Mouse (Mus musculus) neural tube, embryonic 10.5 days (tissue): ENCODE measurements around the gene Ddn.

ENCODE experiments used
- DNase-seq: peaks from one replicate; pipeline ENCODE4 v3.0.0-alpha.2; 2017; ENCODE audit warnings: low spot score; ENCODE audit errors: extremely low spot score

Gene Ddn

GRCm38 (mm10) chr15:98797835-98798492, 11.3 kb downstream of the Ddn start:
- DNase-seq = peak; percentile 84

GRCm38 (mm10) chr15:98796803-98797595, 12.3 kb downstream of the Ddn start:
- peak; percentile 35 for DNase-seq

- no peak for DNase-seq
These were observed 16.1 kb downstream of the Ddn start for GRCm38 (mm10) chr15:98793141-98793698.

- DNase-seq = no peak
These were observed 16.9 kb downstream of the Ddn start for GRCm38 (mm10) chr15:98792233-98793020.

GRCm38 (mm10) chr15:98791771-98792170, 17.5 kb downstream of the Ddn start:
- peak; percentile 50 for DNase-seq

GRCm38 (mm10) chr15:98791221-98791620, 18.1 kb downstream of the Ddn start:
- peak; percentile 55 for DNase-seq

GRCm38 (mm10) chr15:98790761-98791160, 18.5 kb downstream of the Ddn start:
- DNase-seq = no peak

GRCm38 (mm10) chr15:98789661-98790535, 19.4 kb downstream of the Ddn start, which contains the start of gene Wnt1:
Gene Wnt1 (plus strand): TSS chr15:98789857.
- peak; percentile 78 for DNase-seq

GRCm38 (mm10) chr15:98788972-98789660, 20.2 kb downstream of the Ddn start:
- no peak for DNase-seq

- peak; percentile 19 for DNase-seq
These were observed 21.4 kb downstream of the Ddn start for GRCm38 (mm10) chr15:98787930-98788329.

GRCm38 (mm10) chr15:98785744-98786143, 23.5 kb downstream of the Ddn start:
- peak; percentile 42 for DNase-seq

GRCm38 (mm10) chr15:98781166-98781565, 28.1 kb downstream of the Ddn start:
- DNase-seq = no peak

- peak; percentile 40 for DNase-seq
These were observed 28.7 kb downstream of the Ddn start for GRCm38 (mm10) chr15:98780573-98780972.

GRCm38 (mm10) chr15:98780075-98780474, 29.2 kb downstream of the Ddn start:
- peak; percentile 19 for DNase-seq

GRCm38 (mm10) chr15:98778806-98779205, 30.5 kb downstream of the Ddn start:
- peak; percentile 31 for DNase-seq

- DNase-seq = peak; percentile 41
These were observed 31.0 kb downstream of the Ddn start for GRCm38 (mm10) chr15:98778191-98778770.

GRCm38 (mm10) chr15:98777762-98778161, 31.5 kb downstream of the Ddn start, which contains the start of gene Wnt10b:
Gene Wnt10b (minus strand): TSS chr15:98778150.
- peak; percentile 44 for DNase-seq

GRCm38 (mm10) chr15:98777005-98777616, 32.2 kb downstream of the Ddn start:
- DNase-seq = peak; percentile 52
